Mouse (Mus musculus) B cell, adult 2 months (primary cell): ENCODE data around the gene Orm3.
A peak's percentile ranks its signal among the peaks of the same experiment; 100 is the strongest.

ENCODE experiments used
- DNase-seq, 2 experiments: peaks; one replicate each; pipeline ENCODE4 v3.0.0; 2022

The Orm3 gene

DNA sequence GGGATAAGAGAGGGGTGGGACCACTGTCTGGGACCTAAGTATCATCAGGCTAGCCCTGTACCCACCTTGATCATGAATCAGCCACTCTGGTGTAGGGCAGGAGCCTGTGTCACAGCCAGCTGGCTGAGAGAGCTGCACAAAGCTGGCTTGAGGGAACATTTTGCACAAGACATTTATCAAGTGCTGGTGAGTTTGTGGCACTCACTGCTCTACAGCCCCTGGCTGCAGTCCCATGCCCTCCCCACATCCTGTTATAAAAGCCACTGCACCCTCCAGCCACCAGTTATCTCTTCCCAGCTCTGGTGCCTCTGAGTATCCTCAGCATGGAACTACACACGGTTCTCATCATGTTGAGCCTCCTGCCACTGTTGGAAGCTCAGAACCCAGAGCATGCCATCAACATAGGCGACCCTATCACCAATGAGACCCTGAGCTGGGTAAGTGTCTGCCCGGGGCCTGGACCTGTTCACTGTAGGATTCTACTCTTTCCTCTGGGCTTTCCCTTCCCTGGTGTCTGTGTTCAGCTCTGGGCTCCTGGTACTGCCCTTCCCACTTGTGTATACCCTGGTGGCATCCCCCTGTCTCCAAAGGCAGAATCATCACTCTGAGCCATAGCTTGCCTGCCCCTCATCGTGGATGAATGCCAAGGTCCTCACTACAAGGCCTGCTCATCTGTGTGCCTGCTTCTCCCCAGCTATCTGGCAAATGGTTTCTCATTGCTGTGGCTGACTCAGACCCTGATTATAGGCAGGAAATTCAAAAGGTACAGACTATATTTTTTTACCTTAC lies at the start of gene Orm3:
Orm3 (plus strand) TSS at position 286 of the 789 bp plus-strand sequence.
- no peak for DNase-seq

DNA sequence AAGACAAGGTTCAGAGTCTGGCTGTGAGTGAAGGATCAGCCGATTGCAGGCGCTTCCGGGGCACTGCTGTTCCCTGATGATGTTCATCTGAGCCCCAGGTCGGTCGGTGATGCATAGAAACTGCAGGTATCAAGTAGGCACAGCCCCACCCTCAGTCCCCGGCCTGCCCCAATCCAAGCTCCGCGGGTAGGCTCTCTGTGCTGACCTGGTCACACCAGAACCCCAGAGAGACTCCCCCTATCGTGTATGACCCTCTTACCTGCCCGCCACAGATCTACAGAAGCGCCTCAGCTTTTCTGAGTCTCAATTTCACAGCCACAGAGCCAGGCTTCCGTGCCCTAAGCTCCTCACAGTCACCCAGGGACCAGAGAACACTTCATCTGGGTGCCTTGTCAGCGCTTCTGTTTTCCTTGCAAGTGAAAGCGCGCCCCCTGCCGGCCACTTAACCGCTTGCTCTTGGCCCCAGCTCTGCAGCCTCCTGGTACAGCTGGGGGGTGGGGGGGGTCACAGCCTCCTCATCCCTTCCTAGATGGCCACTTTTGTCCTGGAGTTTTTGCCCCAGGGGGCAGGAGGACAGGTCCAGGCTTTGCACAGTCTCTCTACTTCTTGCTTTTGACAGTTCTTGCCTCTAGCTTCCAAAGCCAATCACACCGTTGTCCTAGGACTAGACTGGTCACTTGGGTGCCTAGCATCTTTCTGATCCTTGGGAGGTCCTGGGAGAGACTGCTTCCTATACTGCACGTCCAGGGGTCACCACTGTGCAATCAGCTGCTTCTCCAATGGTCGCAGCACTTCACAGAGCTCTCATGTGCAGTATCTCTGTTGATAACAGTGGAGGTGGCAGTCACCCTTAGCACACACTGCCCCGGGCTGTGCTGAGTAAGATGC lies 48.5 kb upstream of the Orm3 start:
- peak; percentile 87 for DNase-seq

DNA sequence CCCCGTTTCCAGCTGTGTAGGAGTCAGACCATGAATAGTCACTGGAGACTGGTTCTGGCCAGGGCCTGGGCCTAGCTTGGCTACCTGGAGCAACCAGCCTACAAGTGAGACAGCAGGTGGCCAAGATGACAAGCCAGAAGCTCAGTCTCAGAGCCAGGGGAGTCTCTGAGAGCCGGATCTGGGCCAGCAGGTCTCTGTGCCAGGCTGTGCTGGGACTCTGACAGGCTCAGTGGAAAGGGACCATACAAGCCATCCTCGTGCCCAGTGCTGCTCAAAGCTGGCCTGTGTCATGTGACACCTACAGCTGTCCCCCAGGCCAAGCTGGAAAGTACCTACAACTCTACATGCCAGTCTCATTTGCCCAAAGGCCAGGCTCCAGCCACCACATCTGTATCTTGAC lies 47.6 kb upstream of the Orm3 start:
- no peak for DNase-seq

DNA sequence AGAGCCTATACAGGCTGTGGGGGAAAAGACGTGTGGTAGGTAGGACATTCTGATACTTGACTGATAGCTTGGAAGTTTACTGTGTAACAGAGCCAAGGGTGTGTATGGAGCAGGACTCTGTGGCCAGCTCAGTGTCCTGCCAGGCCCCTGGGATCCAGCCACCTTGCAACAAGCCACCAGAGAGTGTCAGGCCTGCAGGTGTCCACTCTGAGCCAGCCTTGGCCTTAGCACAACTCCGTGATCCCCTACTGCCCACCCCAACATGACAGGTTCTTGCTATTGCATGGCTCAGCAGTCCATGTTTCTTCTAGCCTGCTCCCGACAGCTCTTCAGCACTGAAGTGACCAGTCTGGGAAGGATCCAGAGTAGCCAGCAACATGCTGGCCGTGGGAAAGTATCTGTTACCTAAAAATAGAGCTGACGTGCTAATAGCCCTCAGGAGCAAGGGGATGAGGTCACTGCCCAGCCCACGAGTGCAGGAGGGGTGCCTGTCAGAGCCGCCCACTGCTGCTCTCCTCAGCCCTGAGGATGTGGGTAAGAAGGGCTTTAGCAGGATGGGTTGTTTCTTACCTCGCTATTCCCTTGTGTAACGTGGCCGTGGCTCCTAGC lies 45.6 kb upstream of the Orm3 start:
- no peak for DNase-seq

DNA sequence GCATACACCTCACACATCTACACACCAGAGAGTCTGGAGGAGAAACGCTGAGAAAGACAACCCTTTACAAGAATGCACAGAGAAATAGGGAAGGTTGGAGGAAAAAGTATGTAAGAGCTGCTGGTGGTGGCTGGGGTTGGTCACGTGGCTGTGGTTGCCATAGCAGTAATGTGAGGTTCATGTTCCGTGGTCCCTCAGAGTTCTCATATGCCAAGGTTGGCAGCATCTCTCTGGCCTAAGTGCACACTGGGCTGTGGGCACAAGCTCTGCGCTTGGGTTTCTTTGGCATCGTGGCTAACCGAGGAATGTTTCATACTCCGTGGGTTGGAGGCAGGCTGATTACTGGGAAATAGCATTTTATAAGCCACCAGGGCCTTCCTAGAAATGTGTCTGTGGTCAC lies 44.5 kb upstream of the Orm3 start:
- DNase-seq: no peak

DNA sequence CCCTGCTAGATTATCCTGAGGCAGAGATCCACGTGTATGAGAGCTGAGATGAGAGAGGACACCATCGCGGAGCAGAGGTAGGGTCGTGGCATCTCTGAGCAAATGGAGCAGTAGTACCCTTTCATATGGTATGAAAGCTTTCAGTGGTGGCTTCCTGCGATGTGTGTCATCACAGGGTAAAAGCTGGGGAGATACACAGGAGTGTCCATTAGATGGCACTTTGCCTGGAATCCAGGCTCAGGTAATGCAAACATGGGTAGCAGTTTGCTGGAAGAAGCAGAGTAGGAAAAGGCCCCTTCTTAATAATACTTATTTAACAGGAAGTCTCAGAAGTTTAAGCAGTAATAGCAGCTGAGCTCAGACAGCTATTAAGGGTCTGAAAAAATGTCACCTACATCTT lies 41.9 kb upstream of the Orm3 start:
- no peak for DNase-seq

DNA sequence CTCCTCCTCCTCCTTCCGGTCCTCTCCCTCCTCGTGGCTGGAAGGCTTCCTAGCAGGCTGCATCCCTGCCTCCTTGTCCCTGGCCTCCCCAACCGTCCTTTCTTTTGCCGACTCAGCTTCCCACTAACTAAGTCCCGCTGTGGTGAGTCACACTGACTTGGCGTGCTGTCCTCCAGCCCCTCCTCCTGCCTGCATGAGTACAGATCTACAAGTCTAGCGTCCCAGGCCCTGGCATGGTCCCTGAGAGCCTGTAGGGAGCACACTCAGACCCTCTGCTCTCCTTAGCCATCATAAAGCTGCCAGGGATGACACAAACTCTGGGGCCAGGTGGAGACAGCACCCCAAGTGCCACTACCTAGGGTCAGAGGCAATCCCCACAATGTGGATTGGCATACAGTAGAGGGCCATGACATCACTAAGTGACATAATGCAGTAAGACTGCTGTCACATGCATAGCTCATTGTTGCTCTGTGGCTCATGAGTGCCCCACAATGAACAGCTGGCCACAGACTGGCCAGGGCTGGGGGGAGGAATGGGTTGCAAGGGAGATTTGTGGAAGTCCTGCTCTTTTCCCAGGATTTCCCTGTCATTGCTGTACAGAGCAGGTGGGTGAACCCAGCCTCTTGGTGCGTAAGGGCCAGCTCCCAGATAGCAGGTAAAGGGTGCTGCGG lies 39.8 kb upstream of the Orm3 start:
- DNase-seq: no peak

DNA sequence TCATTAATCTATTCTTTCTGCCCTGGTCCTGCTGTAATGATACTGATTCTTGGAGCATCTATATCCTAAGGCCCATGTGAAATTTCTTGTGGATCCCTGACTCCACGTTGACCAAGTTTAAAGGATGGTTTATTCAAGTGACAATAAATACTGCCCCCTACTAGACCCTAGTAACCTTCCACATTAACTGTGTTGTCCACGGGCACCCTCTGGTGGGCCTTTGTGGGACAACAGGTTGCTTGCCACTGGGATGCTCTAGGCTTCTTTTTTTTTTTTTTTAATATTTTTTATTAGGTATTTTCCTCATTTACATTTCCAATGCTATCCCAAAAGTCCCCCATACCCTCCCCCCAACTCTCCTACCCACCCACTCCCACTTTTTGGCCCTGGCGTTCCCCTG lies 36.4 kb upstream of the Orm3 start:
- DNase-seq: peak; percentile 70 to 74

DNA sequence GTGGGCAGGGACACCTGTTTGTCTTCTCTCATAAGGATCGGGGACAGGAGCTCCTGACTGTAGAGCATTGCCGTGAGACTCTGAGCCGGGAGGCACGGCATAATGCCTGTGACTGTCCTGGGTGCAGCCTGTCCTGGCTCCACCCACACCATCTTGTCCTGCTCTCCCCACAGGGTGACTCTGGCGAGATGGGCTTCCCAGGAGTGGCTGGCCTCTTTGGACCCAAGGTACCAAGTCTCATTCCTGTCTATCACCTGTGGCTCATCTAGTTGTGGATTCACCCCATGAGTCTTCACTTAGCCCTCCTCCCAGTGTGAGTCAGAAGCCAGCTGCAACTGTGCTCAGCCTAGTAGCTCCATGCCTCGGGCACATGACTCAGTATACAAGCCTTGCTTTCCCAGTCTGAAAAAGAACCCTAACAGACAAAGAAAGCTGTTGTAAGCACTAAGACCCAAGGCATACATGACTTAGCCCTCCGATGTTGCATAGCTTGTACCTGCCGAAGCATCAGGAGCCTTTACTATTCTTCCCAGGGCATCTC lies 32.6 kb upstream of the Orm3 start:
- DNase-seq: no peak

DNA sequence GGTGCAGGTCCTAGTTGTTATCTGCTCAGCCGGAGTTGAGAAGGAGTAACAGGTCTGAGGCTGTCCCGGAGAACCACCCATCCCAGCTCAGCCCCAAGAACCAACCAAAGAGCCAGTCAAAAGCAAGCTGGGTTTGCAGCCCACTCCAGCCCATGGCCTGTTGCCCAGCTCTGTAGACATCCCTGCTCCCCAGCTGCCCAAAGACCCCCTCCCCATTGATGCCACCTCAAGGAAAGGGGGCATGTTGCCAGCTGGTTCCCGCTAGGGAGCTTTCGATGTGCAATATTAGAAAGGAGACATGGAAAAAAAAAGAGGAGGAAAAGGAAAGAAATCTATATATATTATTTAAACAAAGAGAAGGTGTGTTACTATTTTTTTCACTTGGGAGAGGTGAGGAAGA lies 22.6 kb upstream of the Orm3 start:
- DNase-seq: no peak

DNA sequence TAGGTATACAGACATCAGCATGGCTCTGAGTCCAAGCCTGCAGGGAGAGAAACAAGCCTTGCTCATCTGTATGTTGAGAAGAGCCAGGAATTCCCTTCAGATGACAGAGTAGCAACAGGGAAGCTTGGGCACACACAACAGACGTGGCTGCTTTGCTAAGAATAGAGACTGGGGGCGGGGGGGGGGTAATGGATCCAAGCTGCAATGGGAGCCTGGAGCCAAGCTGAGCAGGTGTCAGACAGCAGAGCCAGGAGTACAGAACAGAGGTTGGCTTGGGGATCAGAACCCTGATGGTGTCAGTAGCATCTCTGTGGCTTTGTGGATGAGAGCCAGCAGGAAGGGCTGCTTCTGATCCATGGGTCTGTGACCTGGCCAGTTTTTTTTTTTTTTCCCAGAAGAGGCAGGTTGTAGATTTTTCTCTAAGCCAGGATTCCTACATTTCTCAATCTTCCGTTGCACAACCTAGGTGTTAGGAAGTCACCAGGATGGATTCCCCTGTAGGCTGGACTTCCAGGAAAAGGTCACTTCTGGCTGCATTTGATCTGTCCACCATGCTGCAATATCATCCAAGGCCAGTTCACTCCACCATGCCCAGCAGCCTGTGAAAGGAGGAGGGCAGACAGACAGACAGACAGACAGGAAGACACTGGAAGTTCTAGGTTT lies 17.4 kb upstream of the Orm3 start:
- DNase-seq: no peak

DNA sequence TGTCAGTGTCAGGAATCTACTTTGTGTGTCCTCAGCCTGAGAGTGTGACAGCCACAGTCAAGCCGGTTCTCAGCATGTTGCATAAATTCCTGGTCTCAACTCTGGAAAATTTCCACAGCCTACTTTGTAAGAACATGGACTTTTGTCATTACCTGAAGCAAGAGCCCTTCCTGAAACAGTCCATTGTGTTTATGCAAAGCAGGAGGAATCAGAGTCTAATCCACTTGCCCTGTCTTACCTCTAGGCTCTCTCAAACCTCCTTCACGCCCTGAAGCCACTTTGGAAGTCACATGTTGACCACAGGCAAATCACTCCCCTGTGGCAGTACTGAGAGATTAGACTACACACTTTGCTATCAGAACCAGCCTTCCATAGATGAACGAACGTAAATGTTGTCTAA lies 13.5 kb upstream of the Orm3 start:
- no peak for DNase-seq

DNA sequence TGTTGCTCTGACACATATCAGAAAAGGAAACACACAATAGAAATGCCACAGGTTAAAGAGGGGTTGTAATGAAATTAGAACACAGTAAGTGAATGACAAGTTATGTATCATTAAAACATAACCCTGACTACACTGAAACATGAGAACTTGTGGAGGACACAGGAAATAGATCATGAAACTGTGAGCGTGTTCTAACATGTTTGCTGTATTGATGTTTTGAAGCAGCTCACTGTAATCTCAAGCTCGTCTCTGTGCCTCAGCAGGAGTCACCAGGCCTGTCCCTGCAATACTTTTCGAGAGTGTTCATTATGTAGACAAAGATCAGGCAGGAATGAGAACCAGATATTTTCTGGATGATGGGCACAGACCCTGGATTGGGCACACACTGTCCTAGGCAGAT lies 12.4 kb upstream of the Orm3 start:
- DNase-seq: no peak

DNA sequence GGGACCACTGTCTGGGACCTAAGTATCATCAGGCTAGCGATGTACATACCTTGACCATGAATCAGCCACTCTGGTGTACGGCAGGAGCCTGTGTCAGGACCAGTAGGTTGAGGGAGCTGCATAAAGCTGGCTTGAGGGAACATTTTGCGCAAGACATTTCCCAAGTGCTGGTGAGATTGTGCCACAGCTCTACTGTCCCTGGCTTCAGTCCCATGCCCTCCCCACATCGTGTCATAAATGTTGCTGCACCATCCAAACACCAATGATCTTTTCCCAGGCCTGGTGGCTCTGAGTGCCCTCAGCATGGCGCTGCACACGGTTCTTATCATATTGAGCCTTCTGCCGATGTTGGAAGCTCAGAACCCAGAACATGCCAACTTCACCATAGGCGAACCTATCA lies 11.7 kb upstream of the Orm3 start, which contains the start of gene Orm1:
Orm1 (plus strand) TSS at position 266 of the 400 bp plus-strand sequence.
- DNase-seq: no peak

DNA sequence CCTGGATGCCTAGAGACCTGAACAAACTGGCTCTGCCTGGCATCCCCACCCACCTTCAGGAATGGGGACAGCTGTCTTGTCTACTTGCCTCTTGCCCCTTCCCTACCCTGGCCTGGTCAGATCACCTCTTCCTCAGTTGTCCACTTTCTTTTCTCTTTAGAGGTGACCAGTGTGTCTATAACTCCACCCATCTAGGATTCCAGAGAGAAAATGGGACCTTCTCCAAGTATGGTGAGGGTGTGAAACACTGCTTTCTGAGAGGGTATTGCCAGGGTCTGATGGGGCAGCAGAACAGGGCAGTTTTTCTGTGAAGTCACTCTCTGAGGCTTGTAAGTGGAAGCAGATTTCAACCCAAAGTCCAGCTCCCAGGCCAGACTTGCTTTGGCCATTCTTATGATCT lies 10.7 kb upstream of the Orm3 start:
- no peak for DNase-seq

DNA sequence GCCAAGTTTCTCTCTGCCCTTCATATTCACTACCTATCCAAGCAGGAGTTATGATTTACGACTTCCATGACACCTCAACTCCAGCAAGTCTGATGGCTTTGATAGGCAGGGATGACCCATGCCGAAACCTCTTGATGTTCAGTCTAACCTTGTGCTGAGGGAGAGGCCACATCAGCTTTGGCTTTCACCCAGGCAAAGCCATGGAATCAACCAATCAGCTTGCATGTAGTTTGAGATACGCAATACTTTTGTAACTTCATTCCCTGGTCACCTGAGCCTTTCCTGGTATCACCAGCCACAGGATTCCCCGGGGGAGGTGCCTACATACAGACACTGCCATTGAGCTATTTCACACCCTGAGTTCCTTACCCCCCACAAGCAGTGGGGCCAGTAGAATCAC lies 9.3 kb upstream of the Orm3 start:
- no peak for DNase-seq

DNA sequence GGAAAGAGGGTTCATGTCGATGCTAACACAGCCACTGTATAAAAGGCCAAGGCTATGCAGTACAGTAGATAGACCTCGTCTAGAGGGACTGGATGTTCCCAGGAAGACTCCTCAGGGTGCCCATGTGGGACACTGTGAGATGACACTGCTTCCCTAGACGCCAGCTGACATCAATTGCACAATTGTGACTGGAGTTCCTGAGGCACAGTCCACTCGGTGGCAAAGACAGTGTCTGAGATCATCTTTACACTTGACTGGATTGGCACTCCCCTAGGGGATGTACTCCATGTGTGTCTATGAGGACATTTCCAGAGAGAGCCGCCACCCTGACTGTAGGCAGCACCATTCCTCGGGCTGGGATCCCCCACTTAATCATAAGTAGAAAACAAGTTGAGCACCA lies 7.4 kb upstream of the Orm3 start:
- no peak for DNase-seq

DNA sequence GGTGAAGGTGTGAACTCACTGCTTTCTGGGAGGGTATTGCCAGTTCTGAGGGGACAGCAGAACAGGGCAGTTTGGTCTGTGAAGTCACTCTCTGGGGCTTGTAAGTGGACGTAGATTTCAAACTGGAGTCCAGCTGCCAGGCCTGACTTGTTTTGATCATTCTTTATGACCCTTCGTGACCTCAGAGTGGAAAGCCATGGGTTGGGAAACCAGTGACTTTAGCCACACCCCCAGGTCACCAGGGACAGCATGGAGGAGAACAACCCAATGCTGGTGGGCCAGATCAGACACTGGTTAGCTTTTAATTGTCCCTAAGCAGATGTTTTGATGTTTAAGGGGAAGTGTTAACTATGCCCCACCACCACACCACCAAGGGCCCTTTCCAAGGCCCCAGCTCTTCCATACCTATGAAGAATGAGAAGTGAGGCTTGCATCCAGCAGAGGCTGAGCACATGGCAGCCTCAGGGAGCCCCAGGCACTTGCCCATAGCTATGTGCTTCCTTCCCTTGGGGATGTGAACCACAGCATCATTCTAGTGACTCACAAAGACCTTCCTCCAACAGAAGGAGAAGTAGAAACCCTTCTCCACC lies 1.1 kb downstream of the Orm3 start:
- no peak for DNase-seq

DNA sequence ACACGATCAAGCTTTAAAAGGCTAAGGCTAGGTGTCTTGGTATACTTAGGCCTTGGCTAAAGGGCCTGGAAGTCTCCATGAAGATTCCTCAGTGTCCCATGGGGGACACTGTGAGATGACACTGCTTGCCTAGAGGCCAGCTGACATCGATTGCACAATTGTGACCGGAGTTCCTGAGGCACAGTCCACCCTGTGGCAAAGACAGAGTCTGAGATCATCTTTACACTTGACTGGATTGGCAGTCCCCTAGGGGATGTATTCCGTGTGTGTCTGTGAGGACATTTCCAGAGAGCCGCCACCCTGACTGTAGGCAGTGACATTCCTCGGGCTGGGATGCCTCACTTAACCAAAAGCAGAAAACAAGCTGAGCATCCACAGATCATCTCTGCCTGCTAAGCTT lies 3.9 kb downstream of the Orm3 start:
- no peak for DNase-seq

DNA sequence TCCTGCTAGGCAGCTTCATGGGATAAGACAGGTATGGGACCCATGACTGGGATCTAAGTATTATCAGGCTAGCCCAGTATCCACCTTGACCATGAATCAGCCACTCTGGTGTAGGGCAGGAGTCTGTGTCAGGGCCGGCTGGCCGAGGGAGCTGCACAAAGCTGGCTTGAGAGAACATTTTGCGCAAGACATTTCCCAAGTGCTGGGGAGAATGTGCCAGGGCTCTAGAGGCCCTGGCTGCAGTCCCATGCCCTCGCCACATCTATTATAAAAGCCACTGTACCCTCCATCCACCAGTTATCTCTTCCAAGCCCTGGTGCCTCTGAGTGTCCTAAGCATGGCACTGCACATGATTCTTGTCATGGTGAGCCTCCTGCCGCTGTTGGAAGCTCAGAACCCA lies 6.2 kb downstream of the Orm3 start, which contains the start of gene Orm2:
Orm2 (plus strand) TSS at position 300 of the 400 bp plus-strand sequence.
- DNase-seq: no peak

DNA sequence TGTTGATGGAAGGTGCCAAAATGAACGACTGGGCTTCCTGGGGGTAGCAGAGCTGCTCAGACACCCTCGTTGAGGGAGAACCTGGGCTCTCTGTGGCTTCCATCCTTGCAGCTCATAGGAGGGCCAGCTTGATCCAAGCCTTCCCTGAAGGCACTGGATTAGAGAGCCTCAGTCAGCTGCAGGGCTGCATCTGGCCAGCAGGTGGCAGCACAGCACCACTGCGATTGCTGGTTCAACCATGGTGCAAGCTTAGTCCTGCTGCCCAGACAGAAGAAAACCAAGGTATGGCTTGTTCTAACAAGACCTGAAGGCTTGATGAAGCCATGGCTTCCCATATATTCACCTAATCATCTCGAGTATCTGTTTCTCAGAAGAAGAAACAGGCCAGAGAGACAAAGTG lies 12.6 kb downstream of the Orm3 start:
- DNase-seq: peak; percentile 92

DNA sequence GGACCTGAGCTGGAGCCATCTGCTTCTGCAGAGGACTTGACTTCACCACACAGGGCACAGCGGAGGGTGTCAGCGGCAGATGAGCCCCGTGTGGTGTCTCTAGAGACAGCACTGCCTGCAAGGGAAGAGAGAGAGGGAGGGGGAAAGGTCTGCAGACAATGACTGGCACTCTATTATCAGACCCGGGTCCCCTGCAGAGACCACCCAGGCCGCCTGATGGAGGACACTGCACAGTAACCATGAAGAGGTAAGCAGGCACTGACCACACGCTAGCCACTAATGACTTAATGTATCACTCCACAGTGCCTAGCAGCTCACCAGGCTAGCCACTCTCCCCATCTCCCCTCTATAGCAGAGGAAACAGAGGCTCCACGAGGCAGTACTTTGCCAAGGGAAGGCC lies 14.9 kb downstream of the Orm3 start:
- no peak for DNase-seq
